Mouse (Mus musculus) intestine, embryonic 15.5 days (tissue): Measurements from ENCODE around the gene Pecam1. TPM values are rescaled to one million over a fixed set of nuclear protein-coding genes. Genes with fewer than 3 reads are reported as not detected.

Source experiments
- ATAC-seq: fragments of 200-750 bp; cut with Nextera tagmentation; 2 replicates; pipeline ENCODE4 v1.8.0; 2017; ENCODE audit warnings: moderate TSS enrichment, moderate library complexity
- H3K27ac ChIP-seq: fragments of 300-500 bp; sonication (generic); 2 replicates; pipeline ENCODE4 v1.5.1; 2015; ENCODE audit warnings: mild to moderate bottlenecking, inconsistent platforms
- H3K27me3 ChIP-seq: fragments of 300-500 bp; sonication (generic); replicated peaks from 2 replicates; pipeline ENCODE4 v1.6.1; 2015; ENCODE audit warnings: inconsistent platforms
- H3K36me3 ChIP-seq: fragments of 300-500 bp; sonication (generic); 2 replicates; pipeline ENCODE4 v1.6.1; 2015; ENCODE audit warnings: inconsistent platforms
- H3K4me1 ChIP-seq: fragments of 300-500 bp; sonication (generic); replicated peaks from 2 replicates; pipeline ENCODE4 v1.6.1; 2015; ENCODE audit warnings: inconsistent platforms
- H3K4me2 ChIP-seq: fragments of 300-500 bp; sonication (generic); replicated peaks from 2 replicates; pipeline ENCODE4 v1.6.1; 2015; ENCODE audit warnings: mild to moderate bottlenecking, inconsistent platforms
- H3K4me3 ChIP-seq: fragments of 300-500 bp; sonication (generic); replicated peaks from 2 replicates; pipeline ENCODE4 v1.5.1; 2015; ENCODE audit warnings: inconsistent platforms
- H3K9ac ChIP-seq: fragments of 300-500 bp; sonication (generic); 2 replicates; pipeline ENCODE4 v1.6.1; 2015; ENCODE audit warnings: inconsistent platforms
- H3K9me3 ChIP-seq: fragments of 300-500 bp; sonication (generic); 2 replicates; pipeline ENCODE4 v1.6.1; 2016; ENCODE audit warnings: inconsistent platforms
- WGBS: fragments of 180-500 bp; shearing (Covaris S2); methylation state at CpG from one replicate; pipeline ENCODE4 v1.1.7; 2015; 5-methylcytosine and 5-hydroxymethylcytosine counted together
- polyA plus RNA-seq: library from polyadenylated mRNA; unstranded; fragments of >200 nt; fragmentation: Nextera tagmentation; extraction: Ambion mirVana; gene quantifications from 2 replicates; pipeline ENCODE4 v1.2.1, GENCODE M21; 2015

Pecam1 gene
- polyA plus RNA-seq, 1 experiment from 2014 or later = 49.3 TPM

DNA sequence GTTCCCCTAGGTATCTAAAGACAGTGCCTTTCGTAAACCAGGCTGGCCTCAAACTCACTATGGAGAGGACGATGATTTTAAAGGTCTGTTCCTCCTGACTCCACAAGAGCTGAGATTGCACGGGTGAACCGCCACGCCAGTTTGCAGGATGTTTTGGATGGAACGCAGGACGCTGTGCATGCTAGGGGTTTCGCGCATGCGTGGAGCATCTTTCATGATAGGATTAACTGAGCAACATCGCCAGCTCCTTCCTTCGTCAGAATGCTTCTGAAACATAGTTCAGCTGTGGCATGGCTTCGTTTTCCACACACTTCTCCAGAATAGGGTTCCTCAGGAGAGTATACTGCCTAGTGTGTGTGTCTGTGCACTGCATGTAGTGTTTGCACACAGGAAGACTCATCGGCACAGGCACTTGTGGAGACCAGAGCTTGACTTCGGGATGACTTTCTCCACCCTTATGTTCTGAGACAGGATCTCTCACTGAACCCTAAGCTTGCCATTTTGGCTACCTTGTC, 26.8 kb downstream of the Pecam1 start:
- H3K27me3 ChIP-seq = no peaks in the 10 kb centered on the region
- H3K4me3 ChIP-seq = no peak overlapping the region
- ATAC-seq = no peak
- H3K4me2 ChIP-seq = peak overlapping the region; percentile 3; the same call in 1 of the 2 replicates
- peaks cover 13% of the 10 kb centered on the region; the same call in 1 of the 2 replicates for H3K4me1 ChIP-seq
- H3K27ac ChIP-seq = no peak overlapping the region
- no peaks in the 10 kb centered on the region for H3K9me3 ChIP-seq
- no peaks in the 10 kb centered on the region for H3K36me3 ChIP-seq
- WGBS = 75% methylated on average over 15 of the region's 15 CpGs
- no peak overlapping the region for H3K9ac ChIP-seq

DNA sequence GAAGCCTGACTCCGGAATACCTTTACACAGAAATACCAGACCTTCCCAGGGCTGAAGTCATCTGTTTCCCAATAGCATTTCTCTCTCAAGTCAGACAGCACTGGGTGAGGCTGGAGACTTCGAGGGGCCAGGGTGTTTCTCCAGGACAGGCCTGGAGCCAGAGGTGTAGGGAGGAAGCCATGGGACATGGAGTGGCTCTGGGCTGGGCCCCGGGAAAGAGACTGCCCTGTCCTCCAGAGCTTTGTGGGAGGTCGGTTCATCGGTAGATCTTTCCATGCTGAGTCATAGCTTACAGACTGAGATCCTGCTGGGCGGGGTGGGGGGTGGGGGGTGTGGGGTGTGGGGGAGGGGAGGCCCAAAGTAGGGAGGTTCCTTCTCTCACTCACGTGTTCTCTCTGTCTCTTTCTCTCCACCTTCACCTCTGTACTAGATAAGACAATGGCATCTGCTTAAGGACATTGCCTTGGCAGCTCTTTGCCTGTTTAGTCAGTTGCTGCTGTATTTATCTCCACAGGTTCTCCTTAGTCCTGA, 27.5 kb downstream of the Pecam1 start:
- Histone ChIP-seq H3K27ac (no peak overlapping the region), H3K9me3 (no peaks in the 10 kb centered on the region), H3K4me1 (peaks cover 13% of the 10 kb centered on the region; the same call in 1 of the 2 replicates), H3K9ac (no peak overlapping the region), H3K4me2 (peak overlapping the region; percentile 3; the same call in 1 of the 2 replicates), H3K36me3 (no peaks in the 10 kb centered on the region), H3K27me3 (no peaks in the 10 kb centered on the region), H3K4me3 (no peak overlapping the region)
- peak; percentile 75 for ATAC-seq
- WGBS = 12% methylated on average over 7 of the region's 7 CpGs

DNA sequence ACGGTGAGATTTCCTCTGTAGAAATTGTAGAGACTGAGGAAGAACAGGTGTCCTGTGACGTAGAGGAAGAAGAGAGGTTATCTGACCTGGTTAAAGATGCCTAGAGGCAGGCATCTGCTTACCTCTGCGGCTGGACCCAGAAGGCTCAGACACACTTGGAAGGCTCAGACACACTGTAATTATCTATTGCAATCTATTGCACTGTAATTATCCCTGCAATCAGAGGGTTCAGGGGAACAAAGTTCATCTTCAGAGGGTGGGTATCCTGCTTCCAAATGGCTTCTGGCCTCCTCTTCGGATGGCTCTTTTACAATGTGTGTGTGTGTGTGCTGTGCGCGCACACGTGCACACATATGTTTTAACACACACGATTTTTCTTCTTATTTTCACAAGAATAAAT, 30.0 kb downstream of the Pecam1 start:
- 70% methylated on average over 8 of the region's 8 CpGs for WGBS
- no peak overlapping the region for H3K4me3 ChIP-seq

DNA sequence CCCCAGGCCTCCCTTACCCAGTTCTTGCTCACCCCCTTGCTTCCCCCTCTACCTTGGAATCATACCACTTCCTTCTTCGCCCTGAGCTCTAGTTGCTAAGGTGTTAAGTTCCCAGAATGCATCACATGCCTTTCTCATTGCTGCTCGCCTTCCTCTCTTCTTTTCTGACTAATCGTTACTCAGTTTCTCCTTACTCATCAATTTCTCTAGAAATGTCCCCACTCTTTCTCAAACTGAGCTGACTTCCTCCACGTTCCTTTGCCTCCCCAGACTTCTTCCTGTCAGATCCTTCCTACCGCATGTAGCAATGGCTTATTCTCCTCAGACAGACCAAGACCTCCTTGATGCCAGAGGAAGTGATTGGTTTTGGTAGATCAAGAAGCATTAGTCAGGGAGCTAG, 33.9 kb downstream of the Pecam1 start:
- H3K27me3 ChIP-seq = no peaks in the 10 kb centered on the region
- H3K36me3 ChIP-seq = no peaks in the 10 kb centered on the region
- H3K4me1 ChIP-seq = 0 out of 2 replicates have a peak, but pooled peaks cover 2% of the 10 kb centered on the region
- no peak for ATAC-seq
- no peaks in the 10 kb centered on the region for H3K9me3 ChIP-seq
- no peak overlapping the region for H3K9ac ChIP-seq
- H3K4me2 ChIP-seq = no peak overlapping the region
- no peak overlapping the region for H3K27ac ChIP-seq
- H3K4me3 ChIP-seq = no peak overlapping the region
- 79% methylated on average over 5 of the region's 5 CpGs for WGBS

More for the DNA sequence above, 30.0 kb downstream of the Pecam1 start:
- peaks cover 13% of the 10 kb centered on the region; the same call in 1 of the 2 replicates for H3K4me1 ChIP-seq
- H3K9me3 ChIP-seq = no peaks in the 10 kb centered on the region
- no peak overlapping the region for H3K4me2 ChIP-seq
- no peaks in the 10 kb centered on the region for H3K27me3 ChIP-seq
- ATAC-seq = peak; percentile 62
- H3K9ac ChIP-seq = no peak overlapping the region
- no peaks in the 10 kb centered on the region for H3K36me3 ChIP-seq
- H3K27ac ChIP-seq = no peak overlapping the region

DNA sequence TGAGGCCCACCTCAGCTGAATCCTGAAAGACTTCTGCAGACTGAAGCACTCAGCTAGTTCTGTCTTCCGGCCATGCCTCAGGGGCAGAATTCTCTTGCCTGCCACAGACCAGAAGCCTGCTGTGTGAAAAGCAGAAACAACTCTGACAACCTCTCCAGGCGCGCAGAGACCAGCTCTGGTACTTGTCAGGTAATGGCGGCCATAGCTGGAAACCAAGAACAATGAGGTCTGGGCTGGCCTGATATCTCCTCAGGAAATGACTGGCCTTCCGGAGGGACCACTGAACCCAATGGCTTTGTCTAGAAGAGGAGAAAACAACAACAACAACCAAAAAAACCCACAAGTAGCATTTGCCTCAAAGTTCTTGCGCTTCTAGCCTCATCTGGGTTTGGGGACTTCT, 35.4 kb downstream of the Pecam1 start:
- Histone ChIP-seq H3K9me3 (no peaks in the 10 kb centered on the region), H3K4me1 (no peaks in the 10 kb centered on the region), H3K27ac (peak overlapping the region; percentile 41; the same call in 1 of the 2 replicates), H3K27me3 (no peaks in the 10 kb centered on the region), H3K36me3 (no peaks in the 10 kb centered on the region), H3K9ac (no peak overlapping the region), H3K4me3 (peak overlapping the region; percentile 8), H3K4me2 (no peak overlapping the region)
- WGBS = 61% methylated on average over 6 of the region's 6 CpGs
- ATAC-seq = no peak

DNA sequence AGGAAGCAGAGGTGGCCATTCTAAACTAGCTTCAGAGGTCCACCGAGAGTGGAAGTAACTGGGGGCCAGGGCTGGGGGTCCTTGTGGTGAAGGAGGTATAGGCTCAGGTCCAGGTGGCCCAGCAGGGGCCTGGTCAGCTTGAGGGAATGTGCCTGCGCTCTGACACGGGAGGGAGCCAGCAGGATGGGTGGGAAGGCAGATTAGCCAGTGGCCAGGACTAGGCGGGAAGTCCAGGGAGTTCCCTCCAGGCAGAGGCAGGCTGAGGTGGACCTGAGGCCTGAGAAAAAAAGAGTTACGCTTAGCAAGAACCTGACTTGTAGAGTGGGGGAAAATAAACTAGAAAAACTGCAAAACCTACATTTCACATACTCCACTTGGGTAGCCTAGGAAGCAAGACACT, 39.6 kb downstream of the Pecam1 start:
- H3K9me3 ChIP-seq = no peaks in the 10 kb centered on the region
- no peak overlapping the region for H3K4me2 ChIP-seq
- no peaks in the 10 kb centered on the region for H3K36me3 ChIP-seq
- no peak overlapping the region for H3K9ac ChIP-seq
- 72% methylated on average over 5 of the region's 5 CpGs for WGBS
- peaks cover 10% of the 10 kb centered on the region; the same call in 1 of the 2 replicates for H3K4me1 ChIP-seq
- H3K27ac ChIP-seq = 0 out of 2 replicates have a peak overlapping the region, but pooled peaks have one; percentile 36
- no peak overlapping the region for H3K4me3 ChIP-seq
- no peaks in the 10 kb centered on the region for H3K27me3 ChIP-seq
- ATAC-seq = no peak

DNA sequence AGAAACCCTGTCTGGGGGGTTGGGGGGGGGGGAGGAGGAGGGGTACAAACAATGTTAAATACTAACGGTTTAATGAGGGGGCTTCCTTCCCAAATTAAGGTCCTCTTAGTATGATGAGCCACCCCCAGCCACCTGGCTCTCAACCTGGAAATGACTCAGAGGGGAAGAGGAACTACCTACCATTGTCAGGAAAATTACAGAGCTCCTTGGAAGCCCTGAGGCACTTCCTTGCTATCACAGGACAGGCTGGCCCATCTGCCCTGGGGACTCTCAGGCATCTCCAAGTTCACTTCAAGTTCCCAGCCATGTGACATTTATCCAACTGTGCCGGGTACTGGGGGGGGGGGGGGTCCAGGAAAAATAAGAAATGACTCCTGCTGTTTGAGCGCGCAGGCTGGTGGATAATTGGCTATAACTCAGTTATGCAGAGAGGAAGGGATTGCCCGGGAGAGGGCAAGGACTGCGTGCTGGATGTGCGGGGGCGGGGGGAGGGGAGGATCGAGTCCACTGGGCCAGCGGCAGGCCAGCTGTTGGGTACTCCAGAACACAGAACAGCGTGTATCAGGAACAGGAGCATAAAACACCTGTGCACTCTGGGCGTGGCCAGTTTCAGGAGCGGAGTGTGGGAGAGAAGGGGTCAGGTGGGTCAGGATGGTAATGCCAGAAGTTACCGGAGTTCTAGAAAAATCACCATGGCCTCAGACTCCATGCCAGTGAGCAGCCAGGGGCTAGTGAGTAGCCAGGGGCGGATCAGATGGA, 41.0 kb downstream of the Pecam1 start:
- Histone ChIP-seq H3K9ac (no peak overlapping the region), H3K4me3 (no peak overlapping the region), H3K27ac (no peak overlapping the region), H3K27me3 (no peaks in the 10 kb centered on the region), H3K9me3 (no peaks in the 10 kb centered on the region), H3K4me1 (peaks cover 10% of the 10 kb centered on the region; the same call in 1 of the 2 replicates), H3K36me3 (no peaks in the 10 kb centered on the region), H3K4me2 (peak overlapping the region; percentile 43)
- ATAC-seq = peak; percentile 52
- WGBS = 31% methylated on average over 15 of the region's 15 CpGs

DNA sequence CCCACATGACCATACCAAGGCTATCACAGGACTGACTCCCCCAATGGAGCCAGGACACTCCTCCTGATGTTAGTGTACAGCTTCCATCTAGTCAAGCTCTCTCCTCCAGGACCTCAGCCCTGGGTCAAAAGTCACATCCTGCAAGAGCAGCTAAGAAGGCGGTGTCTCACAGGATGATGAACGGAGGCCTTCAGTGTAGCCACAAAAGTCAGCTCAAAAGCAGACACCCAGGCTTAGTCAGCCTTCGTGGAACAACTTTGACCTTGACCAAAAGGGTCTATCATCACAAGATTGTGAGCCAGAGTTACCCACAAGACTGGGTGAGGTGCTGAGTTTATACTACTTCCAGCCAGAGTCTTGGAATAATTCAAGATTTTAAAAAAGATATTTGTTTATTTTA, 42.6 kb downstream of the Pecam1 start:
- no peak overlapping the region for H3K9ac ChIP-seq
- H3K4me1 ChIP-seq = peaks cover 10% of the 10 kb centered on the region; the same call in 1 of the 2 replicates
- WGBS = 46% methylated on average over 3 of the region's 3 CpGs
- H3K4me3 ChIP-seq = no peak overlapping the region
- ATAC-seq = no peak
- no peaks in the 10 kb centered on the region for H3K36me3 ChIP-seq
- no peak overlapping the region for H3K27ac ChIP-seq
- H3K27me3 ChIP-seq = no peaks in the 10 kb centered on the region
- H3K9me3 ChIP-seq = no peaks in the 10 kb centered on the region
- H3K4me2 ChIP-seq = no peak overlapping the region

DNA sequence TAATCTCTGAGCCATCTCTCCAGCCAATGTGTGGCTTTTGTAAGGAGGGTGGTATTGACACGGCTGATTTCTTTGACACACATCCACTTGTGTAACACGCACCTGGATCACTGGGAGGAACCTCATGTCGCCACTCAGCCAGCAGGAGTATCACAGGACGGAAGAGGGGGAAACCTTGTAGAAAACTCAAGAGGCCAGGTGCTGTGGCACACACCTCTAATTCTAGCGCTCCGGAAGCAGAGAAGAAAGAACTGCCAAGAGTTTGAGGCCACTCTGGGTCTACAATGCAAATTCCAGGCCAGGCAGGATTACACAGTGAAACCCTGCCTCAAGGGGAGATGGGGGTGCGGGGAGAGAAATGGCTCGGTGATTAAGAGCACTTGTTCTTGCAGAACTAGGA, 43.3 kb downstream of the Pecam1 start:
- Histone ChIP-seq H3K9ac (no peak overlapping the region), H3K4me1 (peaks cover 10% of the 10 kb centered on the region; the same call in 1 of the 2 replicates), H3K27ac (no peak overlapping the region), H3K4me2 (no peak overlapping the region), H3K36me3 (no peaks in the 10 kb centered on the region), H3K9me3 (no peaks in the 10 kb centered on the region), H3K27me3 (no peaks in the 10 kb centered on the region), H3K4me3 (no peak overlapping the region)
- WGBS = 80% methylated on average over 8 of the region's 8 CpGs
- no peak for ATAC-seq

DNA sequence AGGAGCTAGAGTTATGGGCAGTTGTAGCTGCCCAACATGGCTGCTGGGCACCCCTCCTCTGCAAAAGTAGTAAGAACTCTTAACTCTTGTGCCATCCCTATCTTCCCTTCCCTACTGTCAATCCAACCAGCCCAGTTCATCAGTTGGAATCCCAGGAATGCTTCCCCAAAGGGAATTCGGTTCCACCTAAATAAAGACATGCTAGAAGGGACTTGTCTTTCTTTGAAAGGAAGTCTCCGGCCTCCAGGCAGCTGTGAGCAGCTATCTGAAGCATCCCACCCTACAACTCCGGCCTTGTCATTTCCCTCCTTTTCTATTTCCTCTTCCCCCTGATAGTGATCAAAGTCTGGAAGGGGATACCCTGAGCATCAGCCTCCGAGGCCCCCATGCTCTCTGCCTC, 44.2 kb downstream of the Pecam1 start:
- no peak for ATAC-seq

DNA sequence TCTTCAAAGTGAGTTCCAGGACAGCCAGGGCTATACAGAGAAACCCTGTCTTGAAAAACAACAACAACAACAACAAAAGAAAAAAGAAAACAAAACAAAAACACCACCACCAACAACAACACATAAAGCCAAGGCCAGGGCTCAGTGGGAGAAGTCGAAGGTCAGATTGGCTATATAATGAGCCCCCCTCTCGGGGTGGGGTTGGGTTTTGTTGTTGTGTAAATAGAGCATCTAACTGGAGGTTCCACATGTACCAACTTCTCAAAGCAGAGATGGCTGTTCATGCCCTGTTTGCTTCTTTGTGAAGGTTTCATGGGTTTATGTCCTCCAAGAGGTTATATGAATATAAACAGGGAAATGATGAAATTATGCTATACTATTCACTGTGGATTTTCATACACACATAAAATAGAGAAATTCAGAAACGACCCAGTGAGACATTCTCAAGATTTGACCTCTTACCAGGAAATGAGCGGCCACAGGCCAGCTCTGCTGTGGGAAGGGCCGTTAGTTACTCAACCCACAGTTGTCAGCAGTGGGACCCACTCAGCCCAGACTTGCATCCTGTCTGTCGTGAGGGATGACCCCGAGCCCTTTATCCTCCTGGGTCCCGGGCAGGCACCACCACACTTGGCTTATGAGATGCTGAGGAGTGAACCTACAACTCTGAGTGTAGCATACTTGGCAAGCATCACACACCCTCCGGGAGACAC, 45.9 kb downstream of the Pecam1 start:
- H3K9ac ChIP-seq = no peak overlapping the region
- H3K9me3 ChIP-seq = no peaks in the 10 kb centered on the region
- H3K4me3 ChIP-seq = no peak overlapping the region
- WGBS = 62% methylated on average over 9 of the region's 9 CpGs
- H3K4me2 ChIP-seq = no peak overlapping the region
- H3K27me3 ChIP-seq = no peaks in the 10 kb centered on the region
- H3K4me1 ChIP-seq = peaks cover 7% of the 10 kb centered on the region; the same call in 1 of the 2 replicates
- no peak overlapping the region for H3K27ac ChIP-seq
- ATAC-seq = no peak
- H3K36me3 ChIP-seq = no peaks in the 10 kb centered on the region

More for the DNA sequence above, 44.2 kb downstream of the Pecam1 start:
- H3K27ac ChIP-seq = no peak overlapping the region
- H3K4me2 ChIP-seq = no peak overlapping the region
- H3K4me3 ChIP-seq = no peak overlapping the region
- H3K36me3 ChIP-seq = no peaks in the 10 kb centered on the region
- no peaks in the 10 kb centered on the region for H3K27me3 ChIP-seq
- 47% methylated on average over 4 of the region's 4 CpGs for WGBS
- H3K9ac ChIP-seq = no peak overlapping the region
- no peaks in the 10 kb centered on the region for H3K9me3 ChIP-seq
- peaks cover 10% of the 10 kb centered on the region; the same call in 1 of the 2 replicates for H3K4me1 ChIP-seq

DNA sequence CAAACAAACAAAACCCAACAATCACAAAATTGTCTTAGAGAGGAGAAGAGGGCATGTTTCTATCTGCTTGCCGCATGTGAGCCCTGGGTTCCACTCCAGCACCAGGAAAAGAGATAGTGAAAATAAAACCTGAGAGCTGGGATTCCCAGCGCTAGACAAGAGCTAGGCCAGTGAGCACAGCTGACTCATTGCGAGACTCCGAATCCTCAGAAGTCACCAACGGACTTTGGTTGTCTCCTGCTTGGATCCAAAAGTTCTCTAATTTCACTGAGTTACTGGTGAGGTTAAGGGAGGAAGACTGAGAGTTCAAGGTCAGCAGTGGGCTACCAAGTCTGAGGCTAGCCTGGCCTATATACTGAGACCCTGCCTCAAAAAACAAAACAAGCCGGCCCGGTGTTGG, 46.5 kb downstream of the Pecam1 start:
- H3K9ac ChIP-seq = no peak overlapping the region
- H3K36me3 ChIP-seq = no peaks in the 10 kb centered on the region
- H3K4me2 ChIP-seq = no peak overlapping the region
- H3K9me3 ChIP-seq = no peaks in the 10 kb centered on the region
- H3K27ac ChIP-seq = no peak overlapping the region
- no peak overlapping the region for H3K4me3 ChIP-seq
- no peaks in the 10 kb centered on the region for H3K27me3 ChIP-seq
- H3K4me1 ChIP-seq = peaks cover 3% of the 10 kb centered on the region; the same call in 1 of the 2 replicates
- ATAC-seq = no peak
- 90% methylated on average over 7 of the region's 7 CpGs for WGBS
